Mouse (Mus musculus) intestine, embryonic 15.5 days (tissue): ENCODE measurements around the gene Olfr520. TPM values are rescaled to one million over a fixed set of nuclear protein-coding genes. Genes with fewer than 3 reads are reported as not detected.
"Not testable (repeated sequence)": the region's sequence is repeated elsewhere in the genome, so short reads cannot be mapped to it uniquely, and the experiment has no call there.

Experiments used
- ATAC-seq: fragments of 200-750 bp; cut with Nextera tagmentation; 2 replicates; pipeline ENCODE4 v1.8.0; 2017; ENCODE audit warnings: moderate TSS enrichment, moderate library complexity
- H3K27ac ChIP-seq: fragments of 300-500 bp; sonication (generic); 2 replicates; pipeline ENCODE4 v1.5.1; 2015; ENCODE audit warnings: mild to moderate bottlenecking, inconsistent platforms
- H3K27me3 ChIP-seq: fragments of 300-500 bp; sonication (generic); replicated peaks from 2 replicates; pipeline ENCODE4 v1.6.1; 2015; ENCODE audit warnings: inconsistent platforms
- H3K36me3 ChIP-seq: fragments of 300-500 bp; sonication (generic); 2 replicates; pipeline ENCODE4 v1.6.1; 2015; ENCODE audit warnings: inconsistent platforms
- H3K4me1 ChIP-seq: fragments of 300-500 bp; sonication (generic); replicated peaks from 2 replicates; pipeline ENCODE4 v1.6.1; 2015; ENCODE audit warnings: inconsistent platforms
- H3K4me2 ChIP-seq: fragments of 300-500 bp; sonication (generic); replicated peaks from 2 replicates; pipeline ENCODE4 v1.6.1; 2015; ENCODE audit warnings: mild to moderate bottlenecking, inconsistent platforms
- H3K4me3 ChIP-seq: fragments of 300-500 bp; sonication (generic); replicated peaks from 2 replicates; pipeline ENCODE4 v1.5.1; 2015; ENCODE audit warnings: inconsistent platforms
- H3K9ac ChIP-seq: fragments of 300-500 bp; sonication (generic); 2 replicates; pipeline ENCODE4 v1.6.1; 2015; ENCODE audit warnings: inconsistent platforms
- H3K9me3 ChIP-seq: fragments of 300-500 bp; sonication (generic); 2 replicates; pipeline ENCODE4 v1.6.1; 2016; ENCODE audit warnings: inconsistent platforms
- WGBS: fragments of 180-500 bp; shearing (Covaris S2); methylation state at CpG from one replicate; pipeline ENCODE4 v1.1.7; 2015; 5-methylcytosine and 5-hydroxymethylcytosine counted together
- polyA plus RNA-seq: library from polyadenylated mRNA; unstranded; fragments of >200 nt; fragmentation: Nextera tagmentation; extraction: Ambion mirVana; gene quantifications from 2 replicates; pipeline ENCODE4 v1.2.1, GENCODE M21; 2015

The Olfr520 gene
- polyA plus RNA-seq: not detected in 2 replicates

DNA sequence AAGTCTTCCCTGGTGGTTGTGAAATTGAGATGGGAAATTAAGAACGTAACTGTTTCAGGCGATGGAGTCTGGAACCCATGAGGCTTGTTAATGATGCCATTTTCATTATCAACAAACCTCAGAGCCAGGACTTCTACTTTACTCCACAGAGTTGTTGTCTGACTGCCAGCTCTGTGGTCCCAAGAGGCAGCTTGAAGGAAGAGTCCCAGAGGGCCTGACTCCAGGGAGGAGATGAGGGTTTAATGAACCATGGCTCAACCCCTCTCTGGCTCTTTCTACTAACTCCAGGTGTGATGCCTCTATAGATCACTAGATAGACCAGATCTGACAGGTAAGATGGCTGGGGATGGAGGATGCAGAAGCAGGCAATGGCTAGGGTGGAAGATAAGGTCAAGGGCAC lies at the start of gene Olfr520:
Gene Olfr520 (plus strand): TSS at position 301 of the 400 bp plus-strand sequence.
- Histone ChIP-seq H3K4me2 (no peak within 1 kb of the TSS), H3K27me3 (no peaks in the 10 kb centered on the region), H3K27ac (no peak within 1 kb of the TSS), H3K9me3 (no peaks in the 10 kb centered on the region), H3K9ac (no peak within 1 kb of the TSS), H3K4me1 (no peaks in the 10 kb centered on the region), H3K4me3 (no peak within 1 kb of the TSS), H3K36me3 (no peaks in the 10 kb centered on the region)
- WGBS: 72% methylated on average over 2 of the region's 2 CpGs
- no peak for ATAC-seq

DNA sequence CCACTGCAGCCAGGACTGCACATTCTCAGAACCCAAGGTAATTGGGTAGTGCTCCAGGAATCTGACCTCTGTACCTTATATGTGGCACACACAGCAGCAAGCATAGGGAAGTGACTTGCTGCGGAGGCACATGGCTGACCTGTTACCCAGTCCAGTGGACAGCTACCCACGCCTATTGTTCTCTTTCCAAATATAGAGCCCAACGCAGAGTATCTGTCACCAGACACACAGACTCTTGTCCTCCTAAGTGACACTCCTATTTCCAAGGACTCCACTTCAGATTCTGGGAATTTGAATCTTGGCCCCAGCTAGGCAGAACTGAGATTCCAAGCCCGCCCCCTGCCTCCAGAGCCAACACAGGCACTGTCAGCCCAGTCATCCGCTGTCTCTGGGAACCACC lies 49.3 kb upstream of the Olfr520 start:
- 0 out of 2 replicates have a peak, but pooled peaks have one; percentile 36 for ATAC-seq
- Histone ChIP-seq H3K9me3 (no peaks in the 10 kb centered on the region), H3K4me3 (no peak overlapping the region), H3K27me3 (no peaks in the 10 kb centered on the region), H3K4me2 (no peak overlapping the region), H3K36me3 (no peaks in the 10 kb centered on the region), H3K4me1 (no peaks in the 10 kb centered on the region), H3K9ac (no peak overlapping the region), H3K27ac (no peak overlapping the region)
- 75% methylated on average over 5 of the region's 5 CpGs for WGBS

DNA sequence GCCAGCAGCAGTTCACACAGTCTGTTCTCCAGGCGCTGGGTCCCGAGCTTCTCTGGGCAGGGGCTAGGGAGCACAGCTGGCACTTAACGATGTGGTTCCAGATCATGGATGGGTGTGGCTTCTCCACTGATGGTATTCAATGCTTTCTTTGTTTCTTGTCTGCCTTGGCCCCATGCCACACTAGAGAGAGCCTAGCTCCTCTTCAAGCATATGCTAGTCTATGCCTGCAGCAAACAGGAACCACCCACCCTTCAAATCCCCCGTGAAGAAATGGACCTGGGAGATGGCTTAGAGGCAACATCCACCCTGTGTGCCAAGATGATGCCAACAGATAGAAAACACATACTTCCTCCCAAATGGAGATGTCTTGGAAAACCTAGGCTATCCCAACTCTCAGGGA lies 46.0 kb upstream of the Olfr520 start:
- Histone ChIP-seq H3K27ac (no peak overlapping the region), H3K4me2 (no peak overlapping the region), H3K9me3 (no peaks in the 10 kb centered on the region), H3K4me3 (no peak overlapping the region), H3K4me1 (no peaks in the 10 kb centered on the region), H3K36me3 (no peaks in the 10 kb centered on the region), H3K27me3 (no peaks in the 10 kb centered on the region), H3K9ac (no peak overlapping the region)
- no peak for ATAC-seq
- WGBS: 62% methylated on average over 4 of the region's 4 CpGs

DNA sequence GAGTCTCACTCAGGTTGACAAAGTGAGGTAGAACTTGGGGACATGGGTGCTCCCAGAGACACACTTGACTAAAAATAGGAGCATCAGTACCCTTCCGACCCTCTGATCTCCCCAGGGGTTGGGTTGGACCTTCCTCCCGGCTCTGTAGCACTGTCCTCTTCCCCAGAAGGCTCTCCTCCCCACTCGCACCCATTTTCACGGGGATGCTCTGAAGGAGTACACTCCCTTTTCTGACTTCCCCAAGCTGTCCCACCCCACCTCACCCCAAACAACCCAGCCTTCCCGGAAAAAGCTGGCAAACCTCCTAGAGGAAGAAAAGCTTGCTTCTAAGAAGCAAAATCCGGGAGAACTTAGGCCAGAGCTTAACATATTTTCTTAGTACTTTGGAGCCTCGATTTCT lies 39.3 kb upstream of the Olfr520 start:
- Histone ChIP-seq H3K9me3 (no peaks in the 10 kb centered on the region), H3K9ac (no peak overlapping the region), H3K36me3 (no peaks in the 10 kb centered on the region), H3K27me3 (no peaks in the 10 kb centered on the region), H3K4me1 (peaks cover 4% of the 10 kb centered on the region; the same call in 1 of the 2 replicates), H3K4me2 (no peak overlapping the region), H3K4me3 (no peak overlapping the region), H3K27ac (no peak overlapping the region)
- no peak for ATAC-seq
- WGBS: 67% methylated on average over 7 of the region's 7 CpGs

DNA sequence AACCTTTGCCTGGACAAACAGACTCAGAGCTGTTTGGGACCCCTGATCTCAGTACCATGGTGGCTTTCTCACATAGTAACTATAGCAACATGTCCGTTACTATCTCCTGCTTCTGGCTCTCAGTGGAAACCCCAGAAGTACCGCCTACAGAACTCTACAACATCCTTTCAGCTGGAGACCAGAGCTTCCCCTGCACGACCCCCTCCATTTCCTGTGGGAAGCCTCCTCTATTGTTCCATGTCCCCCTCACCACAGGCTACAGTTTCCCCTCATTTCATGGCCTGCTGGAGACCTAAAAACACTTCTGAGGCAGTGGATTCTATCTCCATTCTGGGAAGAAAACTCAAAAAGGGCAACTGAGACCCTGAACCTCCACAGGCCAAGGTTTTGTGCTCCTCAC lies 37.7 kb upstream of the Olfr520 start:
- Histone ChIP-seq H3K9me3 (no peaks in the 10 kb centered on the region), H3K27ac (no peak overlapping the region), H3K4me3 (no peak overlapping the region), H3K27me3 (no peaks in the 10 kb centered on the region), H3K4me2 (no peak overlapping the region), H3K4me1 (peaks cover 4% of the 10 kb centered on the region; the same call in 1 of the 2 replicates), H3K36me3 (no peaks in the 10 kb centered on the region), H3K9ac (no peak overlapping the region)
- 48% methylated on average over 3 of the region's 3 CpGs for WGBS
- no peak for ATAC-seq

DNA sequence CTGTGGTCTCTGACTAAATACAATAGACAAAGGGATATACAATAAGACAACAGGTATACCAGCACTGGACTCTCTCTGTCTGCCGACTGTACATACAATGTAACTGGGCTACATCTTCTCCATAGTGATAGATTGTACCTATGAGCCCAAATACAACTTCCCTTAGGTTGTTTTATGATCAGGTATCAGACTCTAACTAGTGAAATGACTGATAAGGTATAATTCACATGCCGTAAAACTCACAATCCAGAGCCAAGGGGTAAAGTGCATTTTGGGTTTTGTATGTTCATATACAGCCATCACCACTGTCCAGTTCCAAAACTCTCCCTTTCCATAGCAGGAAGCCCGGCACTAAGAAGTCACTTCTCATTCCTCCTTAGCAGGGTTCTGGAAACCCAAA lies 36.7 kb upstream of the Olfr520 start:
- H3K9ac ChIP-seq: no peak overlapping the region
- WGBS: 68% methylated on average over 3 of the region's 3 CpGs

DNA sequence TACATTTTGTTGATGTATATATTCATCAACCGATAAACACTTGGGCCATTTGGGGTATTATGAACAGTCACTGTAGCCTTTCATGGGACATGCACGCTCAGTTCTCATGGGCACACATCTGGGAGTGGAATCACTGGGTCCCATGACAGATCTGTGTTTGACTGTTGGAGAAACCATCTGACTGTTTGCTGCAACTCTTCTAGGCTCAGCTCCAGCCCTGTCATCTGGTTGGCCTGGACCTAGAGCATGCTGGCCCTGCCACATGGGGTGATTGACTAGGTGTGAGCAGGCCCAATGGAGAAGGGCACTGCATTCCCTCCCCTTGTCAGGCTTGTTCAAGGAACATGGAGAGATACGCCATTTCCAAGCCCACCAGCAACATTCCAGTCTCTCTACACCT lies 36.1 kb upstream of the Olfr520 start:
- no peaks in the 10 kb centered on the region for H3K9me3 ChIP-seq
- no peaks in the 10 kb centered on the region for H3K27me3 ChIP-seq
- no peaks in the 10 kb centered on the region for H3K36me3 ChIP-seq
- H3K4me2 ChIP-seq: no peak overlapping the region
- no peak overlapping the region for H3K4me3 ChIP-seq
- H3K27ac ChIP-seq: no peak overlapping the region
- ATAC-seq: no peak
- no peak overlapping the region for H3K9ac ChIP-seq
- 91% methylated on average over 3 of the region's 3 CpGs for WGBS
- H3K4me1 ChIP-seq: peaks cover 5% of the 10 kb centered on the region; the same call in 1 of the 2 replicates

More for the DNA sequence above, 36.7 kb upstream of the Olfr520 start:
- Histone ChIP-seq H3K27ac (no peak overlapping the region), H3K9me3 (no peaks in the 10 kb centered on the region), H3K4me1 (peaks cover 4% of the 10 kb centered on the region; the same call in 1 of the 2 replicates), H3K36me3 (no peaks in the 10 kb centered on the region), H3K27me3 (no peaks in the 10 kb centered on the region), H3K4me3 (no peak overlapping the region), H3K4me2 (no peak overlapping the region)
- peak; percentile 68 for ATAC-seq

DNA sequence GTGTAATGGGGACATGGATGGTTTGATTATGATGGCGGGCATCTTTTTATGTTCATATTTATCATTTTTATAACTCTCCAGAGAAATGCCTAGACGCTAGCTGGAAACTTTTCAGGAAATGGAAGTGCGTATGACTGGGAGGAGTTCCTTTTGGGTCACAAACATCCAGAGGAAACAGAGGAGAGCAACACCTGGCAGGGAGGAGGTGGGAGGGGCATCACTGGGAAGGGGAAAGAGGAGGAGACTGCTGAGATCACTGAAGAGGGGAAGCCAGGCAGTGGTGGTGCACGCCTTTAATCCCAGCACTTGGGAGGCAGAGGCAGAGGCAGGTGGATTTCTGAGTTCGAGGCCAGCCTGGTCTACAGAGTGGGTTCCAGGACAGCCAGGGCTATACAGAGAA lies 35.6 kb upstream of the Olfr520 start:
- WGBS: 69% methylated on average over 4 of the region's 5 CpGs
- ATAC-seq, H3K4me1 ChIP-seq, H3K9me3 ChIP-seq, H3K27ac ChIP-seq, H3K4me2 ChIP-seq, H3K9ac ChIP-seq, H3K4me3 ChIP-seq, H3K36me3 ChIP-seq, H3K27me3 ChIP-seq: not testable (repeated sequence)

DNA sequence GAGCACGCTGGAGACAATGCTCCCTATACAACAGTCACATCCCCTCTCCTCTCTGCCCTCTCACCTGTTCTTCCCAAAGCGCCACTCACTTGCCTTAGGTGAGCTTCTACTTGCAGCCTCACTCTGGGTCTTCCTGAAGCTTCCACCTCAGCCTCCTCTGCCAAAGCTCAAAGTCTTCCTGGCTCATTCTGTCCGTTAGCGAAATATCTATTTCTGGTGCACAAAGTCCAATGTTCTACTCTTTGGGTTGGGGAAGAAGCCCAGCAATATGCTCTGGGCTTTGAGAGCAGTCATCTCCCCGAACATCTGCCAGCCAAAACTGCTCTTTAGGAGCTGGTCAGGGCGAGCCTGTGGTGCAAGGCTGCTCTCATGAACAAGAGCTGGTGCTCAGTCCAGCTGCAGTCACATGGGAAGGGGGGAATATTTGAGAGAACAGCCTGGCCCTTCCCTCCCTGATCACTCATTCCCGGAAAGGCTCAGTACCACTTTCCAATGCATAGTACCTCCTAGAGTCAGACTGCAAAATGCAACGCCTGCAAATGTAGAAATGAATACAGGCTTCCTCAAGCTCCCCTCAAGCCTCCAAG lies 34.5 kb upstream of the Olfr520 start:
- H3K36me3 ChIP-seq: no peaks in the 10 kb centered on the region
- no peak overlapping the region for H3K4me3 ChIP-seq
- H3K4me2 ChIP-seq: no peak overlapping the region

DNA sequence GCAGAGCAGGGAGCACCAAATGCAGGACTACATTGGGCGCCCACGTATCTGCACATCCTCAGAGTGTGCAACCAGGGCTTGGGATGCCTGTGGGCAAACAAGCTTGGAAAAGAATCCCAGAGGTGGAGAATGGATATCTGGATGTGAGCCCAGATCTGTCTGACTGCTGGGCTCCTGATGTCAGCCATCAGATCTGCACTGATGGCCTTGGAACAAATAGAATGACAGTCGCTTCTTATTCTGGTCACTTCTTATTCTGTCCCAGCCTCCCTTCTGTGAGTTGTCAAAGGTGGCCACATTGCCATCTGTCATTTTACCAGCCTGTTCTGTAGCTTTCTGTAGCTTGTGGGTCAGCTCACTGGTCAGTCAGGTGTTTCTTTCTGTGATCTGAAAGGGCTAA lies 31.5 kb upstream of the Olfr520 start:
- no peak overlapping the region for H3K27ac ChIP-seq
- no peaks in the 10 kb centered on the region for H3K27me3 ChIP-seq
- H3K4me3 ChIP-seq: no peak overlapping the region
- 85% methylated on average over 3 of the region's 3 CpGs for WGBS
- no peak overlapping the region for H3K4me2 ChIP-seq
- H3K36me3 ChIP-seq: no peaks in the 10 kb centered on the region
- peaks cover 15% of the 10 kb centered on the region; the same call in 1 of the 2 replicates for H3K4me1 ChIP-seq
- no peak for ATAC-seq
- no peaks in the 10 kb centered on the region for H3K9me3 ChIP-seq
- no peak overlapping the region for H3K9ac ChIP-seq

More for the DNA sequence above, 34.5 kb upstream of the Olfr520 start:
- Histone ChIP-seq H3K9me3 (no peaks in the 10 kb centered on the region), H3K4me1 (peaks cover 11% of the 10 kb centered on the region; the same call in 1 of the 2 replicates), H3K9ac (no peak overlapping the region), H3K27me3 (no peaks in the 10 kb centered on the region), H3K27ac (no peak overlapping the region)
- no peak for ATAC-seq
- WGBS: 81% methylated on average over 8 of the region's 8 CpGs

DNA sequence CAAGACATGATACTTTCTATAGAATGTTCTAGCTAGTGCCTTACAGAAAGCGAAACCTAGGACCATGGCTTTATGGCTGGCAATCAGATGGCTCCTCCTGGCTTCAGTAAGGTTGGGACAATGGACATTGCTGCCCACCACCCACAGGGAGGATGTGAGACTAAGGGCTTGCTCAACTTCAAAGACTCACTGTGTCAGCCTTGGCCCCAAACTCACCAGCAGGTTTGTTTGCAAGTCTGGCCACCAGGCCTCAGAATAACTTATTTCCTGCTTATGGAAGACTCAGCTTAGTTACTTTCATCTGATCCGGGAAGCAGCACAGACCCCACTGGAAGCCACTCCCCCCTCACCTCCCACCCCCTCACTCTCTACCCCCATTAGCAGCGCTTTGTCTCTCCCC lies 31.0 kb upstream of the Olfr520 start:
- H3K9me3 ChIP-seq: no peaks in the 10 kb centered on the region
- H3K9ac ChIP-seq: no peak overlapping the region
- no peak for ATAC-seq
- no peak overlapping the region for H3K4me3 ChIP-seq
- no peak overlapping the region for H3K4me2 ChIP-seq
- 51% methylated on average over 3 of the region's 3 CpGs for WGBS
- H3K27ac ChIP-seq: 0 out of 2 replicates have a peak overlapping the region, but pooled peaks have one; percentile 27
- H3K4me1 ChIP-seq: peaks cover 15% of the 10 kb centered on the region; the same call in 1 of the 2 replicates
- no peaks in the 10 kb centered on the region for H3K36me3 ChIP-seq
- H3K27me3 ChIP-seq: no peaks in the 10 kb centered on the region

DNA sequence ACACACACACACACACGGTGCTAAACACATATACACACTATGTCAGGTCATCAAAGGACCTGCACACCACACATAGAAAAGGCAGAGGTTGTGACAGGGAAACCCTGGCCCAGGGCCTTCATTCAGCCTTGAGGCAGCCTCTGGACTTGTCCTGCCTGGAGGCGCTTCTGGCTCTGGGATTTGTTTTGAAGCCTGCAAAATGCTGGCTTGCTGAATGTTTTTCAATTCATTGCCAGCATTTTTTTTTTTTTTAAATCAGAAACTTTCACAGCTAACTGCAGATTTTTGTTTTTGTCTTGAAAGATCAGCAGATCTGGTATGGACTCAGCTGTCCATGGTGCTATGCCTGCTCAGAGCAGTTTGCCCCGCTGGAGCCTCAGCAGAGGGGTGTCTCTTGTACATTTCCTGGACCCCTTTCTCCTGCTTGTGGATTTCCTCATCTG lies 30.3 kb upstream of the Olfr520 start:
- H3K27ac ChIP-seq: no peak overlapping the region
- no peak for ATAC-seq
- 50% methylated on average over 3 of the region's 3 CpGs for WGBS

DNA sequence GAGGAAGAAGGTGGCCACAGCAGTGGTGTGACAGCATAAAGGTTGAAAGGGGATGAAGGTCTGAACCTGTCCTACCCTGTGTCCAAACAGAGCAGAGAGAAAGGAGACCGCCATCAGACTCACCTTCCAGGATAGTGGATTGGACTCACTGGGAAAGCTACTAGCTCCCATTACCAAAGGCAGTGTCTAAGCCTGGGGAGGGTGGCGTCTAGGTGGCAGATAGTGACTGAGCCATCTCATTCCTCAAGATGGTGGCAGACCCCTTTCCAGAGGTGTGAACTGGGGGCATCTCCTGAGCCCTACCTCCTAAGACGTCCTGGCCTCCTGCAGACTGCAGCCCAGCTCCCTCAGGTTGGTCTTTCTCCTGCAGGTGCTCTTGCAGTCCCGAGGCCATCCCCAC lies 29.4 kb upstream of the Olfr520 start:
- ATAC-seq: no peak
- Histone ChIP-seq H3K9me3 (no peaks in the 10 kb centered on the region), H3K36me3 (no peaks in the 10 kb centered on the region)

More for the DNA sequence above, 30.3 kb upstream of the Olfr520 start:
- Histone ChIP-seq H3K4me2 (no peak overlapping the region), H3K9me3 (no peaks in the 10 kb centered on the region), H3K9ac (no peak overlapping the region), H3K27me3 (no peaks in the 10 kb centered on the region), H3K4me1 (peaks cover 15% of the 10 kb centered on the region; the same call in 1 of the 2 replicates), H3K36me3 (no peaks in the 10 kb centered on the region), H3K4me3 (no peak overlapping the region)

More for the DNA sequence above, 29.4 kb upstream of the Olfr520 start:
- Histone ChIP-seq H3K27ac (no peak overlapping the region), H3K4me3 (no peak overlapping the region), H3K27me3 (no peaks in the 10 kb centered on the region), H3K4me1 (peaks cover 12% of the 10 kb centered on the region; the same call in 1 of the 2 replicates), H3K4me2 (no peak overlapping the region), H3K9ac (no peak overlapping the region)
- WGBS: 71% methylated on average over 4 of the region's 4 CpGs
